Mouse (Mus musculus): ENCODE measurements around the gene Treml1.
A peak's percentile ranks its signal among the peaks of the same experiment; 100 is the strongest.

The Treml1 gene

GRCm38 (mm10) chr17:48408526-48409291, 49.0 kb downstream of the Treml1 start:
- DNase-seq (ENCODE audit: low read depth, low spot score) = peak; percentile 83

- DNase-seq (ENCODE audit: low read depth, low spot score) = peak; percentile 100
These were observed 49.9 kb downstream of the Treml1 start, which contains the start of the genes Nfya and Oard1 for GRCm38 (mm10) chr17:48409380-48410298. Nfya (minus strand) TSS chr17:48409906. Oard1 (plus strand) TSS chr17:48410014.

GRCm38 (mm10) chr17:48410299-48410785, 50.6 kb downstream of the Treml1 start:
- DNase-seq (ENCODE audit: low read depth, low spot score) = peak; percentile 67

- no peak for DNase-seq (ENCODE audit: low read depth, low spot score)
These were observed 51.5 kb downstream of the Treml1 start for GRCm38 (mm10) chr17:48411241-48411640.

- peak; percentile 90 for DNase-seq (ENCODE audit: low read depth, low spot score)
These were observed 56.3 kb downstream of the Treml1 start for GRCm38 (mm10) chr17:48416011-48416410.
